Mouse (Mus musculus): ENCODE results near the gene Timm9.

DNA sequence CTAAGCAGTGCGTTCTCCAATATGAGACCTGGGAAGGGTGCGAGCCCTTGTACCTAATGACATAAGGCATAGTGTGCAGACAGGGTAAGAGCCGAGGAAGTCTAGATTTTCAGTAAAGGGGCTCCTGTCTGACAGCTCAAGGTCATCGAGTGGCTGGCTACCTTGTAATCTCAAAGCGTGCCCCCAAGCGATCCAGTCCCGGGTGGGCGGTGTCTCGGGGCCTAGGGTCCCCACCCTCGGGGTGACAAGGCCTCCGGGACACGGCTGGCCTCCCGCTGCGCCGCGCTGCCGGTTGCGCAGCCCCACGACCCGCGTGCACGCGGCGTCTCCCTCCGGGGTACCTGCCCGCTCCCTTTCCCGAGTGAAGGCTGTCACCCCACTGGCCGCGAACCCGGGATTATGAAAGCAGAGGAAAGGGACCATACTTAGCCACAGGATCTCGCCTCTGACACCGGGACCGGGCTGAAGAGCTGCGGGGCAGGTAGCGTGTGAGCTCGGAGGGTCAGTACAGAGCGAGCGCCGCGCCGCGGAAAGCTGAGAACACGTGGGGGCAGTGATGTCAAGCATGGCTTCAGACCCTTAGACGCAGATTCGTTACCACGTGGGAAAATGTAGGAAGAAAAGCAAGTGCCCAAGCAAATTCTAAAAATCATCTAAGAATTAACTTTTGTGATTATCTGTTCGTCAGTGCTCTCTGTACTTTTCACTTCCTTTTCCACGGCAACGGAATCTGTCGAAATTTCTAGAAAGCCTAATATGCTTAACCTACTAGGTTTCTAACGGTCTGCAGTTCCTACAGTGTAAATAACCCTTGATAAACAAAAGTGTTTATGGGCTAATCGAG, at the start of gene Timm9, which contains the start of gene 2700049A03Rik:
- TF ChIP-seq ZKSCAN1 (IDR thresholded peaks at IDR 0.05; ENCODE audit: borderline replicate concordance, low read depth, low read length) (no peak), MAX (IDR thresholded peaks at IDR 0.05; ENCODE audit: low read length) (peak; percentile 99), PAX5 (IDR thresholded peaks at IDR 0.05; ENCODE audit: low read length) (no peak), CTCF (conservative IDR thresholded peaks at IDR 0.05 in 1 of 2, IDR thresholded peaks at IDR 0.05 in 1 of 2; ENCODE audit: low read depth in 2 of 2, low read length in 2 of 2) (no peak), EP300 (IDR thresholded peaks at IDR 0.05; ENCODE audit: low read length) (no peak), CHD2 (IDR thresholded peaks at IDR 0.05; ENCODE audit: low read length) (no peak)

All from CH12.LX (cell line).